Mouse (Mus musculus) c-Kit-positive CD71-positive TER-119-negative erythroid progenitor cells, embryonic 14.5 days (primary cell): ENCODE results near the gene Ptger4.

Experiments
- DNase-seq: peaks from one replicate; pipeline ENCODE4 v3.0.0-alpha.2; 2013; ENCODE audit warnings: low read depth

Ptger4 gene

DNA sequence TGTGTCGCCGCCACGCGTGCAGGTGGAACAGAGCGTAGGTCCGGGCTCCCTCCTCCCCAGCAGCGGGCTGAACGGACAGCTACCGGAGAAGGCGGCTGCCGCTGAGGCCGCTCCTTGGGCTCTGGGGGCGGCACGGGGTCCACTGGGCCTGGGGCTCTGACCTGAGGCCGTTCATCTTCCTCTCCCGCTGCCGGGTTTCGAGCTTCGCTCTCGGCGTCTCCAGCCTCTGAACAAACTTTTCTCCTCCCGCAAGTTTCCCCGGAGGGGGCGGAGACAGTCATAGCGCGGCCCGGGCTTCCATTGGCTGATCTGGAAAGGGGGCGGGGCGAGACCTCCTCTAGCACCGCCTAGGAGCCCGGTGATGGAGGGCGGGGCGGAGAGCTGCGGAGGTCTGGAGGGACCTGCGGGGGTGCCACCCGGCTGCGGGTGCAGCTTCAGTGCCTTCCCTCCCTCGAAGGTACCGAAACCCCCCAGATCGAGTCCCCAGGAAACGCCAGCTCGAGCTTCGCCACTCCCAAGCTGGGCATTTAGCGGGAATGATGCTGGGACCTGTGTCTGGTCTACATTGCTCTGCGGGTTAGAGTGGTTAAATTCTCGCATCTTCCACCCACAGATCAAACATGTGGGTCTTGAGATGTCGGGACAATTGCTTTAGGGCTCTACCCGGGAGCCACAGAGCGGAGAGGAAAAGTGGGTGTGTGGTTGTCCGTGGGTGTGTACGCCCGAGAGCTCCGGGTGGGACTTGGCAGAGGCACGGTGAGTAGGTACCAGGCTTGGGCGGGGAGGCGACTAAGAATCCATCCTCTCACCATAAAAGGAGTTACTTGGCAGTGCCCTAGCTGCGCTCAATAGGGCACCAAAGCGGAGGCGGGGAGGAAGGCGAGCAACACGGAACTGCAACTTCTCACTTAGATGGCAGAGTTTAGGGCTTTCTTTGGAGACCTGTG lies at the start of gene Ptger4:
Gene Ptger4, minus strand, starts transcription at position 229 of the 947 bp plus-strand sequence.
- DNase-seq = peak; percentile 94

- DNase-seq = no peak
Observed at GRCm38 (mm10) chr15:5288412-5288811, 44.4 kb upstream of the Ptger4 start.

DNA sequence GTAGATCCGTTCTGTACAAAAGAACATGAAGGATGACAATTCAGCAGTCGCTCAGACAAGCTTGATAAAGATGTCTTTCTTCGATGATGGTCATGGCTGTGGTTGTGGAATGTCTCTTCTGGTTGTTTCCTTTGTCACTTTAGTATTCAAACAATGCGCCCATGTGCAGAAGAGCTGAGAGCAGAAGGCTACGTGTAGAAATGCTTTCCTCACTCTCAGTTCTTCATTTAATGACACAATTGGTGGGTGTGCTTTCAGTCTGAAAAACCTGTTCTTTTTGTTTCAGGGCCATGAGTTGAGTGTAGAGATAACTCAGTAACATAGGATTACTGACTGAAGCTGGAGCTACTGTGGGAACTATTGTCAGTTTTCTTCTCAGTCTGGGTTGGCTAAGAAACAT lies 43.1 kb upstream of the Ptger4 start:
- no peak for DNase-seq

DNA sequence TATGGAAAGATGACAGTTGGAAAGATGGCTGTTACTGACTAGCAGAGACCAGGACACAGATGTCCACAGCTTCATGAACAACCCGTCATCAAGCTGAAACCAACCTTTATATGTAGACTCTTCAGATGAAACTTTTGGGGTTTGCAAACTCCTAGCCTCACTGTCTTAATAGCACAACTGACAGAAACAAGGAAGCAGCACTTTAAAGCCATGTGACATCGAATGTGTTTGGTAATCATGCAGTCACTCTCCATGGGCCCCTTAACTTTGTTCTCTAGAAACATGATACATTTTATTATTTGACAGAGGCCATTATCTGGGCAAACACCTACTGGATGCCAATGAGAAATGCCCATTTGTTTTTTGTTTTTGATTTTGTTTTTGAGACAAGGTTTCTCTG lies 37.3 kb upstream of the Ptger4 start:
- DNase-seq = no peak

DNA sequence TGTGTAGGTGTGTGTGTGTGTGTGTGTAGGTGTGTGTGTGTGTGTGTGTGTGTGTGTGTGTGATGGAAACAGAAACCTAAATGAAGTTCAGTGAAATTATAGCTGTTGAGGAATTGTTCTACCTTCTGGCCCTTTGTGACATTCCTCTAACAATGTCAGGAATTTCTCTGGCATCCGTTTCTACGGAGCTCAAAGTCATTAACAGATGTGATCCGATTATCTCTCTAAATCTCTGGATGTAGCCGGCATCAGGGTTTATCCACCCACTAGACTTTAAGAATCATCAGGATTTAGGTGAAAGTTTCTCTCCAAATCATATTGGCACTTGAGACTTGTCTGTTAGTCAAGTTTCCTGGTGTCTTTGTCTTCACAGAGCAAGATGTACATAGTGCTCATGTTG lies 35.8 kb upstream of the Ptger4 start:
- DNase-seq = no peak

DNA sequence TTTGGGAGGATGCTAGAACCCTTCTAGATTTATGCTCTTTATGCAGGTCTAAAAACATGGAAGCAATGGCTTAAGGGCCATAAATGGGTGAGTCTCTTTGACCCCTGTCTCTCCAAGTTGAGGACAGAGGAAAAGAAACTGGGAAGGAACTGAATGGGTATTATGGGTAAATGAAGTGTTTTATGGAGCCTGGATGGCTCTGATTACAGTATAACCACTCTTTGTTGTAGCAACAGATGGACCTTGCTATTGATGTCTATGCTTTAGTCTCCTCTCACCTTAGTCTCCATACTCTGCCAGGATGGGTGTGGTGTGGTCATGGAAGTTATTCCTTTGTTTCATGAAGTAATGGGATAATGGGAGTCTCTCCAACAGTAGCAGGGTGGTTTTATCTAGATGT lies 34.5 kb upstream of the Ptger4 start:
- DNase-seq = no peak

DNA sequence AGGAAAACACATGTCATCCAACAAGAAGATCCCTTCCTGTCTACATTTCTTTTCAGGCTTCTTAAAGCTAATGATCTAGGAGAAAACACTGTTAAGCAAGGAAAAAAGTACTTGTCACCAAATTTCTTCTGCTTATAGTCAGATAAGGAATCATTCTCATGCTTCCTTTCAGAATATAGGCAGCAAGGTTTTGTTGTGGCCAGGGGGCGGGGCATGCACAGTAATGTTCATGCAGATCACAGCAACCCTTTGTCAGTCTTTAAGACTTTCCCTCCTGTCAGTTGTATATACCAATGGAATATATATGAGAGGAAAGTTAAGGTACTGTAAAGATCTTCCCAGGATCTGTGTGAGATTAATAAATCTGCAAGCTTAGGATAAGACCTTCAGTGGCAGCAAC lies 30.0 kb upstream of the Ptger4 start:
- no peak for DNase-seq

DNA sequence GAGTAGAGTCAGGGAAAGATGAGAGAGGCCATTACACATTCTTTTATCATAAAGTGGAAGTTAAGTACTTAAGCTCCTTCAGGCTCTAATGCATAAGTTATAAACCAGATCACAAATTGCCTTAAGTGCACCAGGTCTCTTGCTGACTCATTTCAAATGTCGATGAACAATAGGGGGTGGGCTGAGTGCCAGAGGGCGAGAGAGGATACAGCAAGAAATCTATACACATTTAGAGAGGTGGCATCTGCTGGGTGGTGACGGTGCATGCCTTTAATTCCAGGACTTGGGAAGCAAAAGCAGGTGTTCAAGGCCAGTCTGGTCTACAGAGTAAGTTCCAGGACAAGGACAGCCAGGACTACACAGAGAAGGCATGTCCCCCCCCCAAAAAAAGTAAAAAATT lies 22.1 kb upstream of the Ptger4 start:
- DNase-seq = no peak

DNA sequence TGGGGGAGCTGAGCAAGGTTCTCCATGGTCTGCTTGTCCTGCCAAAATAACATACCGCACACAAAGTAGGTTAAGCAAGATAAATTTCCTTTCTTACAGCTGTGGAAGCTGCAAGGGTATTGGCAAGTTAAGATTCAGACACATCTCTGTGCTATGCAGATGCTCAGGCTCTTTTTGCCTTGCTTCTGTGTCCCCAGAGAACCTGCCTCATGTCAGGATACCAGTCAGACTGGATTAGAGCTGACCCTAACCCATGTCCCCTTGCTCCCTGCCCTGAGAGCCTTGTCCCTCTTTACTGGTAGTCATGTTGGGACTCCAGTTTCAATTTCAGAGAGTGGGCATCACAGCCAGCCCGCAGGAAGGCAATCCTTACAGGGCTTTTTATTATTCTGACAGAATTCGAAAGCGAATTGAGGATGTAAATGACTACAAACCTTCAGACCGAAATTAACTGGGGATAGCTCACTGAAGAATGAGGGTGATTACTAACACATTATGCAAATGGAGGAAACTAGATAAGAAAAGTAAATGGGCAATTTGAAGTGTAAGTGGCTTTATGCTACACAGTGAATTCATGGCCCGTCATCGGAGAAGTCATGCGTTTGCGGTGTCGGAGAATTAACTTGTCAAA lies 19.0 kb upstream of the Ptger4 start:
- DNase-seq = no peak

- DNase-seq = no peak
Observed at GRCm38 (mm10) chr15:5262095-5262667, 18.2 kb upstream of the Ptger4 start.

- DNase-seq = peak; percentile 40
Observed at GRCm38 (mm10) chr15:5261004-5261403, 17.0 kb upstream of the Ptger4 start.

DNA sequence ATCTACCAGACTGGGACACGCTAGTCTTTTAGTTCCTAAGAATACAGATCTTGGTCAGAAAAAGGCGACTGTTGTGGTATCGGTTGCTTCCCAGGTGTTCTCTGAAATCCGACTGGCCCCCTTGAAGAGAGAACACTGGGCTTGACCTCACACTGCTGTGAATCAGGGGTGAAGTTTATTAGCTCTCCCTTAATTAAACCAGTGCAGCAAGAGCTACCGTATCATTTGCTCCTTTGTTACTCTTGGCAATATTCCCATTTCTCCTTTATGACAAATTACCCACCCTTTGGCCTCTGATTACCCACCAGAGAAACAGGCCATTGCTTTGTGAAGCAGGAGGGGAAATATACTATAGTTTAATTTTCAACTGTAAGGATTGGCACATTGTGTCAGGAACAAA lies 16.2 kb upstream of the Ptger4 start:
- no peak for DNase-seq

GRCm38 (mm10) chr15:5250182-5250581 lies 6.2 kb upstream of the Ptger4 start:
- no peak for DNase-seq

- peak; percentile 28 for DNase-seq
Observed at GRCm38 (mm10) chr15:5243036-5243958, 690 bp downstream of the Ptger4 start.

DNA sequence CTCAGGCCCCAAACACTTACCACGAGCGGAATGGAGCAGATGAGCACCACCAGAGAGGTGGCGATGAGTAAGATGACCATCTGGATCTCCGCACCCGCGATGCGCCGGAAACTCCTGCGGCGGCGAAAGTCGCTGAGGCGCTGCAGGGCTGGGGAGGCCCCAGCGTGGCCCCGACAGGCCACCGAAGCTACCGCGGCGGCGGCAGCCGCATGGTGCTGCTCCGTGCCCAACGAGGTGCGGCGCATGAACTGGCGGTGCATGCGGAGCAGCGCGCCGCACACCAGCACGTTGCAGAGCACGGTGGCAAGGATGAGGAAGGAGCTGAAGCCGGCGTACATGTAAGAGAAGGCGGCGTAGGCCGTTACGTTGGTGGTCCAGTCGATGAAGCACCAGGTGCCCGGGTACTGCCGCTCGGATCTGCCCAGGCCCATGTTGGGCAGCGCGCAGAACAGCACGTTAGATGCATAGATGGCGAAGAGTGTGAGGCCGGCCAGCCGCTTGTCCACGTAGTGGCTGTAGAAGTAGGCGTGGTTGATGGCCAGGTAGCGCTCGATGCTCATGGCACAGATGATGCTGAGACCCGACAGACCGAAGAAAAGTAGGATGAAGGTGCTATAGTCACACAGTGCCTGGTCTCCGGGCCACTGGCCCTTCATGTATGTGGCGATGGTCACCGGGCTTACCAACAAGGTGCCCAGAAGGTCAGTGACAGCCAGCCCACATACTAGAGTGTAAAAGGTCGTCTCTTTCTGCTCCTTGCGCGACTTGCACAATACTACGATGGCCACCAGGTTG lies 1.5 kb downstream of the Ptger4 start:
- DNase-seq = peak; percentile 21

DNA sequence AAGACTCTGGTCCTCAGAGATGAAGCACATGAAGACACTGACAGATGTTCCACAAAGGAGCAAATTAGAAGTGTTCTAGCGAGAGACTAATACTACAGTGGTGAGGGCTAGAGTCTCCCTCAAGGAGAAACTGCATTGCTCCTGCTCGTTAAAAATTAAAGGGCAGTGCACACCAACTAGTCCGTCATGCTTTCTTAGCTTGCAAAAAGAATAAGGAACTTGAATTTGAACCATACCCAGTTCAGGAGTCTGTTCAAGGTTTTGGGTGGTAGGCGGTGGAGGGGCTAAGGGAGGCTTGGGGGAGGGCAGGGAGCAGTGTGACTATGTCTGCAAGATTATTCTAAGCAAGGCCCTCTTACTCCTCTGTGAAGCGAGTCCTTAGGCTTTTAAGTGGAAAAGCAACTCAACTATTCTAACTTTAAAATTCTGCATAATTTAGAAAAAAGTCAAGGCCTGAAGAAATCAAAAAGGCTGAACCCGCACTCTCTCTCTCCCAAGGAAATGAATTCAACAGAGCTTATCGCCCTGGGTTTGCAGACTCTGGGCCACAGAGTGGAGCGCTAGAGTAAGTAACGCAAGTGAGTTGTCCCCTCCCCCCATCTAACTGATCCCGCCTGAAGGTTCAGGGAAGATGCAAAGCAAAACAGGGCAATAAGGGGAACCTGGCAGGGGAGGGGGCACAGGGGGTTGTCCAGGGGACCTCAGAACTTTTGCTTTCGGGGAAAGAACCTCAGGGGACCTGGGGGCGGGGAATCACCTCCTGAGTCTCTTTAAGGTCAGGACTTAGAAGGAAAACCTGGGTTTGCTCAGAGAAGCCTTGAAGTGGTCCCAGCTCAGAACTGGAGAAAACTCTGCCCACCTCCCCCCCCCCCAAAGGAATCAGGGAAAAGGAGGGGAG lies 2.4 kb downstream of the Ptger4 start:
- peak; percentile 64 for DNase-seq

- no peak for DNase-seq
Observed at GRCm38 (mm10) chr15:5240360-5240759, 3.6 kb downstream of the Ptger4 start.

DNA sequence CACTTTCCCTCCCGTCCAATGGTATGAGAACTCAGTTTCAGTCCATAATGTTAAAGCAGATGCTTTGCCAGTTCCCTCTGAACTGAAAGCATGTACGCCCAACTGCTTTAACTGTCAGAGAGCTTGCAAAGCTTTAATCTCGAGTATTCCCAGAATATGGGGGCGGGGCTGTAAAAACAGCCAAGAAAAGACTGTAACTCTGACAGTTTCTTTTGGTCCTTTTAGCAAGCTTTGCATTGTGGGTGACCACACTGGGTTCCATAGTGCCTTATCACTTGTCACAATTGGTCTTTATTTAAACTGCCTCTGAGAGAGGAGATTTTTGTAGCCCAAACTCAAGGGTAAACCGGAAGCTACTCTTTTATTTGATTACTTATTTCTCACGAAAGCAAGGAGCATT lies 4.1 kb downstream of the Ptger4 start:
- peak; percentile 77 for DNase-seq

GRCm38 (mm10) chr15:5239361-5239760 lies 4.6 kb downstream of the Ptger4 start:
- peak; percentile 34 for DNase-seq

DNA sequence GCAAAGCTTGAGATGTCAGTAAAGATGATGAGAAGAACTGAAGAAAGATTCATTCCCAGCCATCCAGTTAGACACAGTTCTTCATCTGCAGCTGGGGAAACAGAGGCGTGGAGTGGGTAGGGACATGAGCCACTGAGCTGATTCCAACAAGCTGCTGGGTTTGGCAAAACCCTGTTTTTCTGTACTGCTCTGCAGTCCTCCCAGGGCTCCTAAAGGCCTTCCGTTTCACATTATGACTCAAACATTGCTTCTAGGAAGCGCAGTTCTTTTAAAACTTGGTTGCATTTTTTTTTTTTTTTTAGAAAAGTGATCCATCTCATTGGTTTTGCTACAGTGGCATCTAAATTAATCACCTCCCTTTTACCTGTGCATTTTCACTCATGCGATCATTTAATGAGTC lies 5.4 kb downstream of the Ptger4 start:
- DNase-seq = peak; percentile 9
